Mouse (Mus musculus) megakaryocyte, embryonic 14.5 days (primary cell): ENCODE measurements at regions not wholly inside any gene's neighbourhood (a gene's known extent, or its start where the extent isn't known, plus 50 kb on each side); places are given as distances from the start of the nearest gene placed in this dataset.

Experiments used
- FLI1 ChIP-seq: IDR thresholded peaks from 2 replicates; pipeline ENCODE4 v1.6.1; 2012; ENCODE audit warnings: low read length, inconsistent platforms, mixed read lengths
- GATA1 ChIP-seq: IDR thresholded peaks from 3 replicates; pipeline ENCODE4 v1.6.1; 2012; ENCODE audit warnings: mixed read lengths, low read length, inconsistent platforms, borderline replicate concordance

GRCm38 (mm10) chr9:46504133-46504416, 184.3 kb upstream of the 4931429L15Rik start:
- TF ChIP-seq GATA1 (no peak), FLI1 (no peak)
